Mouse (Mus musculus): ENCODE results near the gene Stx6.

DNA sequence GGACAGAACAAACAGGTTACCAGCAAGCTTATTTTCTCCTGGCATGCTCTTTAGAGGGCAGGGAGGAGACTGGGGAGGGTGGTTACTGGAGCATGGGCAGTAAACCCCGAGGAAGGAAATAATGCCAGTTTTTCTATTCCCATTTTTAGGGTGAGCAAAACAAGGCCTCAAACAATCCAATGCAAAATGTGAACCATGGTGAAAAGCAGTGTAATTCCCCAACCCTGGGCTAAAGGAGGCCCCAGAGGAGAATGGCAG, 83.9 kb downstream of the Stx6 start:
- TF ChIP-seq CTCF (IDR thresholded peaks at IDR 0.05) (no peak), POLR2A (IDR thresholded peaks at IDR 0.05; ENCODE audit: insufficient read depth, low read depth, low read length) (no peak)

All from heart, adult 2 months (tissue).